Mouse (Mus musculus): ENCODE results near the gene Add3.
A peak's percentile ranks its signal among the peaks of the same experiment; 100 is the strongest.

The Add3 gene

GRCm38 (mm10) chr19:53247558-53247957 lies 107.3 kb downstream of the Add3 start:
- no peak for DNase-seq

- peak; percentile 78 for DNase-seq
Observed at GRCm38 (mm10) chr19:53248023-53248494, 107.8 kb downstream of the Add3 start.

- DNase-seq: no peak
Observed at GRCm38 (mm10) chr19:53251015-53251414, 110.8 kb downstream of the Add3 start.

GRCm38 (mm10) chr19:53251656-53252055 lies 111.4 kb downstream of the Add3 start:
- DNase-seq: no peak

- DNase-seq: no peak
Observed at GRCm38 (mm10) chr19:53252111-53253028, 112.1 kb downstream of the Add3 start.

- no peak for DNase-seq
Observed at GRCm38 (mm10) chr19:53256361-53256760, 116.1 kb downstream of the Add3 start.

- DNase-seq: no peak
Observed at GRCm38 (mm10) chr19:53256991-53257594, 116.8 kb downstream of the Add3 start.

GRCm38 (mm10) chr19:53257631-53258560 lies 117.7 kb downstream of the Add3 start:
- no peak for DNase-seq

GRCm38 (mm10) chr19:53258740-53259506 lies 118.7 kb downstream of the Add3 start:
- DNase-seq: no peak

- no peak for DNase-seq
Observed at GRCm38 (mm10) chr19:53259541-53259940, 119.3 kb downstream of the Add3 start.

GRCm38 (mm10) chr19:53260261-53260660 lies 120.0 kb downstream of the Add3 start:
- DNase-seq: no peak

- DNase-seq: no peak
Observed at GRCm38 (mm10) chr19:53260828-53261227, 120.6 kb downstream of the Add3 start.

GRCm38 (mm10) chr19:53262061-53262460 lies 121.8 kb downstream of the Add3 start:
- no peak for DNase-seq

- DNase-seq: no peak
Observed at GRCm38 (mm10) chr19:53263859-53264733, 123.9 kb downstream of the Add3 start.

- no peak for DNase-seq
Observed at GRCm38 (mm10) chr19:53264821-53265727, 124.8 kb downstream of the Add3 start.

GRCm38 (mm10) chr19:53267305-53267704 lies 127.1 kb downstream of the Add3 start:
- DNase-seq: no peak

- DNase-seq: peak; percentile 47
Observed at GRCm38 (mm10) chr19:53273055-53273722, 132.9 kb downstream of the Add3 start.

GRCm38 (mm10) chr19:53273781-53274428 lies 133.7 kb downstream of the Add3 start:
- no peak for DNase-seq

- peak; percentile 34 for DNase-seq
Observed at GRCm38 (mm10) chr19:53275204-53275603, 135.0 kb downstream of the Add3 start.
